Mouse (Mus musculus): ENCODE results near the gene Olfr374. TPM values are rescaled to one million over a fixed set of nuclear protein-coding genes. Genes with fewer than 3 reads are reported as not detected.

Olfr374 gene
- polyA plus RNA-seq (2014; fragmentation: Illumina TruSeq; extraction: RNeasy Lipid Tissue Mini Kit (QIAGEN cat#74804); ENCODE audit: low read depth, low replicate concordance) = not detected

GRCm38 (mm10) chr8:72106740-72107139, at the start of gene Olfr374:
TSS of gene Olfr374 (plus strand) at chr8:72107040.

DNA sequence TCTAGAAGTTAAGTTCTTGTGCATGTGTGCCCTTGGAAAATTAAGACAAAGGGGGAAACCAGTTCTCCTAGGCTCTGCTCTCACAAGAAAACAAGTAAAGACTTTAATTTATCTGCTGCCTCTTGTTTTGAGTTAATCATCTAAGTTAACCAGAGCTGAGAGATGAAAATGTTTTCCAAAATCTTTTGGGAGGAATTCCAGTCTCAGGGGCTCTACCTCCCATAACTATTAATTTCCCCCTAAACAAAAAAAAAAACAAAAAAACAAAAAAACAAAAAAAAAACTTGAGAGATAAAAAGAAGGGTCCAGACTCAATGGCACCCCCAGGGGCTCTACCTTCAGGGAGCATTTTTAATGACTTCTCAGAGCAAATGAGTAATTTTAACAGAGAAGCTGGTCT, 24.0 kb upstream of the Olfr374 start, which contains the start of gene Olfr373:
Gene Olfr373, plus strand, starts transcription at position 301 of the 400 bp plus-strand sequence.

DNA sequence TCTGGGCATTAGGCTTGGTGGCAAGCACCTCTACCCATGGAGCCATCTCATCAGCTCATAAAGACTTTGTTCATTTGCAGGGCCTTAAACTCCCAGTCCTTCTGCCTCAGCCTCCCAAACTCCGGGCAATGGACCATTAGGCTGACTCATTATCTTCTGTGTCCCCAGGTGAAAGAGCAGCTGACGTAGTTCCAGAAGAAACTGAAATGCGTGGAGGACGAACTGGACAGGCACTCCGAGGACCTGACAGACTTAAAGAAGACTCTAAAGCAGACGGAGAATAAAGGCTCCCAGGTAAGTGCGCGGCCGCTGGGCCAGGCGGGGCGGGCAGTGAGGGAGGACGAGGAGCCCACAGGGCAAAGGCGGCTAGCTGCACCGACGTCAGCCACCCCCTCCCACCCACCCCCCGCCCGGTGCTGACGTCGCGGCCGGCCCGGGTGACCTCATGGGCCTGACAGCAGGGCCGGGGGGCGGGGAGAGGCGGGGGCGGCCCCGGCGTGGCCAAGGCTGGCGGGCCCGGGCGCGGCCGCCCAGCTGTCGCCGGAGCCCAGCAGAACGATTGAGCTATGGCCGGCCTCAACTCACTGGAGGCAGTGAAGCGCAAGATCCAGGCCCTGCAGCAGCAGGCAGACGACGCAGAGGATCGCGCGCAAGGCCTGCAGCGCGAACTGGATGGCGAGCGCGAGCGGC, 28.1 kb downstream of the Olfr374 start, which contains the start of gene Tpm4:
Gene Tpm4, plus strand, starts transcription at position 220 of the 690 bp plus-strand sequence.

GRCm38 (mm10) chr8:72160707-72161697, 54.2 kb downstream of the Olfr374 start, which contains the start of gene Rab8a:
TSS of gene Rab8a (plus strand) at chr8:72161200.

Other genes with a start within 250 kb of the Olfr374 start
- 18.0 TPM for gene Zfp709, start 225.0 kb upstream of the Olfr374 start, polyA plus RNA-seq (2014; fragmentation: Illumina TruSeq; extraction: RNeasy Lipid Tissue Mini Kit (QIAGEN cat#74804); ENCODE audit: low read depth, low replicate concordance)
- gene Zfp882, start 198.4 kb upstream of the Olfr374 start, polyA plus RNA-seq (2014; fragmentation: Illumina TruSeq; extraction: RNeasy Lipid Tissue Mini Kit (QIAGEN cat#74804); ENCODE audit: low read depth, low replicate concordance) = 8.5 TPM
- gene Zfp617, start 198.4 kb upstream of the Olfr374 start, polyA plus RNA-seq (2014; fragmentation: Illumina TruSeq; extraction: RNeasy Lipid Tissue Mini Kit (QIAGEN cat#74804); ENCODE audit: low read depth, low replicate concordance) = 149 TPM
- gene Zfp961, start 156.0 kb upstream of the Olfr374 start, polyA plus RNA-seq (2014; fragmentation: Illumina TruSeq; extraction: RNeasy Lipid Tissue Mini Kit (QIAGEN cat#74804); ENCODE audit: low read depth, low replicate concordance) = 51.1 TPM
- gene Cyp4f18, start 97.4 kb upstream of the Olfr374 start, polyA plus RNA-seq (2014; fragmentation: Illumina TruSeq; extraction: RNeasy Lipid Tissue Mini Kit (QIAGEN cat#74804); ENCODE audit: low read depth, low replicate concordance) = not detected
- gene Olfr372, start 65.8 kb upstream of the Olfr374 start, polyA plus RNA-seq (2014; fragmentation: Illumina TruSeq; extraction: RNeasy Lipid Tissue Mini Kit (QIAGEN cat#74804); ENCODE audit: low read depth, low replicate concordance) = not detected
- gene Olfr373, start 23.9 kb upstream of the Olfr374 start, polyA plus RNA-seq (2014; fragmentation: Illumina TruSeq; extraction: RNeasy Lipid Tissue Mini Kit (QIAGEN cat#74804); ENCODE audit: low read depth, low replicate concordance) = not detected
- 453 TPM for gene Tpm4, start 27.9 kb downstream of the Olfr374 start, polyA plus RNA-seq (2014; fragmentation: Illumina TruSeq; extraction: RNeasy Lipid Tissue Mini Kit (QIAGEN cat#74804); ENCODE audit: low read depth, low replicate concordance)
- gene Rab8a, start 54.2 kb downstream of the Olfr374 start, polyA plus RNA-seq (2014; fragmentation: Illumina TruSeq; extraction: RNeasy Lipid Tissue Mini Kit (QIAGEN cat#74804); ENCODE audit: low read depth, low replicate concordance) = 66.1 TPM
- 2.0 TPM for gene Hsh2d, start 82.6 kb downstream of the Olfr374 start, polyA plus RNA-seq (2014; fragmentation: Illumina TruSeq; extraction: RNeasy Lipid Tissue Mini Kit (QIAGEN cat#74804); ENCODE audit: low read depth, low replicate concordance)
- not detected for gene Cib3, start 105.8 kb downstream of the Olfr374 start, polyA plus RNA-seq (2014; fragmentation: Illumina TruSeq; extraction: RNeasy Lipid Tissue Mini Kit (QIAGEN cat#74804); ENCODE audit: low read depth, low replicate concordance)
- not detected for gene Gm11034, start 106.6 kb downstream of the Olfr374 start, polyA plus RNA-seq (2014; fragmentation: Illumina TruSeq; extraction: RNeasy Lipid Tissue Mini Kit (QIAGEN cat#74804); ENCODE audit: low read depth, low replicate concordance)
- gene Fam32a, start 112.7 kb downstream of the Olfr374 start, polyA plus RNA-seq (2014; fragmentation: Illumina TruSeq; extraction: RNeasy Lipid Tissue Mini Kit (QIAGEN cat#74804); ENCODE audit: low read depth, low replicate concordance) = 73.2 TPM
- gene Ap1m1, start 133.0 kb downstream of the Olfr374 start, polyA plus RNA-seq (2014; fragmentation: Illumina TruSeq; extraction: RNeasy Lipid Tissue Mini Kit (QIAGEN cat#74804); ENCODE audit: low read depth, low replicate concordance) = 3.1 TPM
- gene Gm10282, start 198.2 kb downstream of the Olfr374 start, polyA plus RNA-seq (2014; fragmentation: Illumina TruSeq; extraction: RNeasy Lipid Tissue Mini Kit (QIAGEN cat#74804); ENCODE audit: low read depth, low replicate concordance) = 1.3 TPM
- 10.1 TPM for gene Klf2, start 212.0 kb downstream of the Olfr374 start, polyA plus RNA-seq (2014; fragmentation: Illumina TruSeq; extraction: RNeasy Lipid Tissue Mini Kit (QIAGEN cat#74804); ENCODE audit: low read depth, low replicate concordance)